Mouse (Mus musculus) kidney, postnatal 0 days (tissue): Measurements from ENCODE around the gene Serpinb9. TPM values are rescaled to one million over a fixed set of nuclear protein-coding genes. Genes with fewer than 3 reads are reported as not detected.

Source experiments
- ATAC-seq: fragments of 200-750 bp; cut with Nextera tagmentation; replicated peaks from 2 replicates; pipeline ENCODE4 v1.8.0; 2017; ENCODE audit warnings: low read depth, moderate number of reproducible peaks, moderate TSS enrichment, moderate library complexity; ENCODE audit not compliant: low FRiP score
- DNase-seq: peaks from one replicate; pipeline ENCODE4 v3.0.0-alpha.2; 2016; ENCODE audit warnings: low spot score
- H3K27ac ChIP-seq: fragments of 300-500 bp; sonication (generic); 2 replicates; pipeline ENCODE4 v1.5.1; 2014; ENCODE audit warnings: mild to moderate bottlenecking
- H3K27me3 ChIP-seq: fragments of 300-500 bp; sonication (generic); 2 replicates; pipeline ENCODE4 v1.6.1; 2014; ENCODE audit warnings: low read length, mixed read lengths; ENCODE audit not compliant: insufficient read depth
- H3K36me3 ChIP-seq: fragments of 300-500 bp; sonication (generic); 2 replicates; pipeline ENCODE4 v1.6.1; 2014; ENCODE audit warnings: low read length, mixed read lengths; ENCODE audit not compliant: insufficient read depth
- H3K4me1 ChIP-seq: fragments of 300-500 bp; sonication (generic); replicated peaks from 2 replicates; pipeline ENCODE4 v1.6.1; 2014; ENCODE audit warnings: antibody characterized with exemption, low read length, mixed read lengths; ENCODE audit not compliant: insufficient read depth
- H3K4me2 ChIP-seq: fragments of 300-500 bp; sonication (generic); 2 replicates; pipeline ENCODE4 v1.6.1; 2014; ENCODE audit warnings: mild to moderate bottlenecking, low read length, moderate library complexity, mixed read lengths
- H3K4me3 ChIP-seq: fragments of 300-500 bp; sonication (generic); replicated peaks from 2 replicates; pipeline ENCODE4 v1.5.1; 2014; ENCODE audit warnings: low read depth, low read length
- H3K9ac ChIP-seq: fragments of 300-500 bp; sonication (generic); 2 replicates; pipeline ENCODE4 v1.6.1; 2014; ENCODE audit warnings: low read depth, low read length
- H3K9me3 ChIP-seq: fragments of 300-500 bp; sonication (generic); replicated peaks from 2 replicates; pipeline ENCODE4 v1.6.1; 2016; ENCODE audit warnings: low read length, inconsistent platforms, mixed read lengths
- CTCF ChIP-seq: IDR thresholded peaks from 2 replicates; pipeline ENCODE4 v1.5.1; 2016; ENCODE audit warnings: antibody characterized with exemption, low read depth, mild to moderate bottlenecking, moderate library complexity
- whole genome bisulfite sequencing: fragments of 180-500 bp; shearing (Covaris S2); extraction: QIAGEN DNeasy Blood & Tissue Kit; methylation state at CpG from one replicate; pipeline ENCODE4 v1.1.7; 2014; 5-methylcytosine and 5-hydroxymethylcytosine counted together
- polyA plus RNA-seq: library from polyadenylated mRNA; unstranded; fragments of >200 nt; fragmentation: Nextera tagmentation; extraction: Ambion mirVana; gene quantifications from 2 replicates; pipeline ENCODE4 v1.2.1, GENCODE M21; 2015

The Serpinb9 gene
- polyA plus RNA-seq, 1 experiment from 2014 or later: 20.5 TPM

DNA sequence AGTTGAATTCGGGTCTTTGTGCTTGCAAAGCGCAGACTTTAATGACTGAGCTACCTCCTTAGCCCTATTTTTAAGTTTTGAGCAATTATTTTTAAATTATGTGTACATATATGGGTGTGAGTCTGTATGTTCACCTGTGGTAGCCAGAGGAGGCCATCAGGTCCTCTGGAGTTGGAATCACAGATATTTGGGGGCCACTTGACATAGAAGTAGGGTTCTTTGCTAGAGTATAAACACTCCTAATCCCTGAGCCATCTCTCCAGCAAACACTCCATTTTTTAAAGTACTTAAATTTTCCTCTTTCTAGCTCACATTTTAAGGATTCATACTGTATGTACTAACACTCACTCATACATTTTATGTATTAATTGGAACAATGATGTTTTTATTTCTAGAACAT lies 28.8 kb upstream of the Serpinb9 start:
- no peak for TF ChIP-seq CTCF
- 90% methylated on average over 2 of the region's 2 CpGs for WGBS
- H3K36me3 ChIP-seq: no peaks in the 10 kb centered on the region
- H3K4me2 ChIP-seq: no peak overlapping the region
- DNase-seq (no peak), ATAC-seq (no peak)
- no peaks in the 10 kb centered on the region for H3K27me3 ChIP-seq
- no peaks in the 10 kb centered on the region for H3K4me1 ChIP-seq
- no peak overlapping the region for H3K9ac ChIP-seq
- H3K27ac ChIP-seq: no peak overlapping the region
- no peak overlapping the region for H3K4me3 ChIP-seq
- H3K9me3 ChIP-seq: no peaks in the 10 kb centered on the region

GRCm38 (mm10) chr13:32974889-32975460 lies 28.1 kb upstream of the Serpinb9 start:
- no peak overlapping the region for H3K4me2 ChIP-seq
- H3K4me1 ChIP-seq: no peaks in the 10 kb centered on the region
- TF ChIP-seq CTCF: no peak
- no peaks in the 10 kb centered on the region for H3K27me3 ChIP-seq
- no peak overlapping the region for H3K9ac ChIP-seq
- whole genome bisulfite sequencing: 66% methylated on average over 3 of the region's 3 CpGs
- no peaks in the 10 kb centered on the region for H3K9me3 ChIP-seq
- H3K36me3 ChIP-seq: no peaks in the 10 kb centered on the region
- H3K27ac ChIP-seq: no peak overlapping the region
- ATAC-seq (no peak), DNase-seq (no peak)
- no peak overlapping the region for H3K4me3 ChIP-seq

- H3K9me3 ChIP-seq: no peaks in the 10 kb centered on the region
- TF ChIP-seq CTCF: no peak
- no peak overlapping the region for H3K27ac ChIP-seq
- no peak overlapping the region for H3K4me3 ChIP-seq
- H3K27me3 ChIP-seq: no peaks in the 10 kb centered on the region
- no peaks in the 10 kb centered on the region for H3K36me3 ChIP-seq
- WGBS: 86% methylated on average over 2 of the region's 2 CpGs
- no peak overlapping the region for H3K9ac ChIP-seq
- H3K4me2 ChIP-seq: no peak overlapping the region
- no peak for ATAC-seq
- DNase-seq: no peak
- no peaks in the 10 kb centered on the region for H3K4me1 ChIP-seq
Measured at GRCm38 (mm10) chr13:32975710-32976109, 27.3 kb upstream of the Serpinb9 start.

GRCm38 (mm10) chr13:32982556-32983042 lies 20.5 kb upstream of the Serpinb9 start:
- ATAC-seq: no peak
- Histone ChIP-seq H3K4me1 (no peaks in the 10 kb centered on the region), H3K27ac (no peak overlapping the region), H3K9ac (no peak overlapping the region), H3K4me2 (no peak overlapping the region), H3K36me3 (no peaks in the 10 kb centered on the region), H3K9me3 (no peaks in the 10 kb centered on the region), H3K27me3 (no peaks in the 10 kb centered on the region), H3K4me3 (no peak overlapping the region)
- TF ChIP-seq CTCF: no peak
- no peak for DNase-seq
- 79% methylated on average over 4 of the region's 4 CpGs for WGBS

DNA sequence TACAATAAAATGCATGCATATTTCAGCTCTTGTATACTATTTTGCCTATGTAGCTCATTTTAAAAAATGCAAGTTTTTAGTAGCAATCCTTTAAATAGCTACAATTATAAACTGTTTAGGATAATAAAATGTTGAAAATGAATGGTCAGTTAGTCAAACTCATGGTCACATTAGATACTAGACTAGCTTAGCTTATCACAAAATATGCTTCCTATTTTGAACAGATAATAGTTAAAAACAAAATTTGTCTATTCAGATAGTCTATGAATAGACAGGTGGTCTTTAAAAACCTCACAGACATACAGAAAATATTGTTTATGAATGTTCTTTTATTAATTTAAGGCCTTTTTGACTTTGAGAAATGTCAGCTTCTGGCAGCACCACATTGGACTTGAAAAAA lies 16.8 kb upstream of the Serpinb9 start:
- no peak for TF ChIP-seq CTCF
- Histone ChIP-seq H3K36me3 (no peaks in the 10 kb centered on the region), H3K4me1 (no peaks in the 10 kb centered on the region), H3K9ac (no peak overlapping the region), H3K27ac (no peak overlapping the region), H3K9me3 (no peaks in the 10 kb centered on the region), H3K4me2 (no peak overlapping the region), H3K27me3 (no peaks in the 10 kb centered on the region), H3K4me3 (no peak overlapping the region)
- DNase-seq: no peak
- ATAC-seq: no peak

GRCm38 (mm10) chr13:32993152-32993893 lies 9.7 kb upstream of the Serpinb9 start:
- Histone ChIP-seq H3K36me3 (no peaks in the 10 kb centered on the region), H3K9ac (no peak overlapping the region), H3K9me3 (no peaks in the 10 kb centered on the region), H3K4me3 (no peak overlapping the region), H3K4me2 (0 out of 2 replicates have a peak overlapping the region, but pooled peaks have one; percentile 3), H3K4me1 (no peaks in the 10 kb centered on the region), H3K27me3 (no peaks in the 10 kb centered on the region), H3K27ac (peak overlapping the region; percentile 22; the same call in 1 of the 2 replicates)
- ATAC-seq (no peak), DNase-seq (peak; percentile 76)
- TF ChIP-seq CTCF: no peak
- WGBS: 28% methylated on average over 10 of the region's 10 CpGs
